ENCODE assay signal across 12 mouse cellular contexts in genomic region chr8:84797256-84797797, GRCm38 (mm10). TPM values are rescaled to one million over a fixed set of nuclear protein-coding genes. Genes with fewer than 3 reads are reported as not detected.
DNase-seq lines count a peak whose midpoint lies in the region; ATAC-seq and TF ChIP-seq lines count a peak whose summit lies in the region.
"Had no signal": no experiment of that assay in that cellular context is flagged by ENCODE, and none has a peak within 500 bp of the region (broad histone marks: within the 10 kb centered on the region; RNA-seq: fewer than 3 reads in every experiment).

No protein-coding gene starts in this region.

- H3K9me3 ChIP-seq in forebrain, embryonic 13.5 days (replicated peaks) = no peaks in the 10 kb centered on the region
- H3K9me3 ChIP-seq in forebrain, embryonic 10.5 days = no peaks in the 10 kb centered on the region
- H3K9me3 ChIP-seq in hindbrain, postnatal 0 days (ENCODE audit: low read length) = no peaks in the 10 kb centered on the region
- H3K9me3 ChIP-seq: intestine, embryonic 15.5 days had no signal

- no peak for DNase-seq in forebrain, embryonic 10.5 days (ENCODE audit: extremely low spot score, low spot score)
- peak; percentile 40 to 48 for DNase-seq in layer of hippocampus, postnatal 10 days (ENCODE audit: low spot score in 2 of 2)
- DNase-seq in layer of hippocampus, postnatal 14 days (ENCODE audit: low spot score in 2 of 2) = no peak
- DNase-seq in cerebellum, postnatal 25 days = peak; percentile 31 to 41
- no peak for DNase-seq in hindbrain, postnatal 0 days (ENCODE audit: low spot score)
- no peak for DNase-seq in adrenal gland, postnatal 36 days
- DNase-seq: adrenal gland, postnatal 14 days; kidney, postnatal 4 days; lung, postnatal 10 days had no signal

- H3K36me3 ChIP-seq in forebrain, embryonic 13.5 days (ENCODE audit: poor library complexity, severe bottlenecking) = 0 out of 2 replicates have a peak, but pooled peaks cover 6% of the 10 kb centered on the region
- H3K36me3 ChIP-seq in forebrain, embryonic 10.5 days (replicated peaks) = no peaks in the 10 kb centered on the region; the same call in 1 of the 2 replicates
- no peaks in the 10 kb centered on the region for H3K36me3 ChIP-seq in hindbrain, postnatal 0 days (ENCODE audit: insufficient read depth, low read length)

- peaks cover 80% of the 10 kb centered on the region for H3K27me3 ChIP-seq in forebrain, embryonic 13.5 days
- peaks cover 97% of the 10 kb centered on the region for H3K27me3 ChIP-seq in forebrain, embryonic 10.5 days (ENCODE audit: poor library complexity, severe bottlenecking)
- H3K27me3 ChIP-seq in hindbrain, postnatal 0 days (ENCODE audit: insufficient read depth, low read length) = peaks cover 5% of the 10 kb centered on the region; the same call in 1 of the 2 replicates

- ATAC-seq in forebrain, embryonic 13.5 days = no peak
- no peak for ATAC-seq in hindbrain, postnatal 0 days
- no peak for ATAC-seq in erythroblast, adult 5-6 weeks (replicated peaks; ENCODE audit: low FRiP score, poor library complexity, severe bottlenecking)
- ATAC-seq: intestine, embryonic 15.5 days had no signal

- peak overlapping the region; percentile 98 for H3K9ac ChIP-seq in forebrain, embryonic 13.5 days
- peak overlapping the region; percentile 97; the same call in 1 of the 2 replicates for H3K9ac ChIP-seq in hindbrain, postnatal 0 days (replicated peaks; ENCODE audit: low read length)
- H3K9ac ChIP-seq: intestine, embryonic 15.5 days had no signal

- peaks cover 84% of the 10 kb centered on the region for H3K4me1 ChIP-seq in forebrain, embryonic 13.5 days
- H3K4me1 ChIP-seq in forebrain, embryonic 10.5 days = peaks cover 36% of the 10 kb centered on the region
- peaks cover 12% of the 10 kb centered on the region for H3K4me1 ChIP-seq in hindbrain, postnatal 0 days (ENCODE audit: insufficient read depth, low read length)

- TF ChIP-seq CTCF in hindbrain, postnatal 0 days (IDR thresholded peaks at IDR 0.05; ENCODE audit: low read depth) = no peak

- H3K4me2 ChIP-seq in forebrain, embryonic 13.5 days = peak overlapping the region; percentile 78
- peak overlapping the region; percentile 80 for H3K4me2 ChIP-seq in hindbrain, postnatal 0 days (ENCODE audit: low read depth, low read length)

- peak overlapping the region; percentile 86 for H3K27ac ChIP-seq in forebrain, embryonic 13.5 days
- H3K27ac ChIP-seq in forebrain, embryonic 10.5 days = no peak overlapping the region
- H3K27ac ChIP-seq in hindbrain, postnatal 0 days = peak overlapping the region; percentile 93
- H3K27ac ChIP-seq: intestine, embryonic 15.5 days had no signal

- H3K4me3 ChIP-seq in forebrain, embryonic 13.5 days = peak overlapping the region; percentile 81
- H3K4me3 ChIP-seq in forebrain, embryonic 10.5 days = no peak overlapping the region; the same call in 1 of the 2 replicates
- H3K4me3 ChIP-seq in hindbrain, postnatal 0 days (ENCODE audit: low read length) = peak overlapping the region; percentile 83; the same call in 1 of the 2 replicates
- H3K4me3 ChIP-seq: intestine, embryonic 15.5 days had no signal

- 72% methylated on average over 15 of the region's 15 CpGs for WGBS in forebrain, embryonic 13.5 days
- WGBS in forebrain, embryonic 10.5 days = 74% methylated on average over 15 of the region's 15 CpGs
- WGBS in hindbrain, postnatal 0 days = 62% methylated on average over 15 of the region's 15 CpGs

RNA-seq across cellular contexts. Expression of gene Nfix, which starts 2.8 kb away (rescaled TPM):
- 127 and 145 TPM in 2 replicates for polyA plus RNA-seq in forebrain, embryonic 13.5 days (2015; fragmentation: Nextera tagmentation; extraction: Ambion mirVana)
- polyA plus RNA-seq in forebrain, embryonic 10.5 days (2016; fragmentation: Nextera tagmentation; extraction: Ambion mirVana) = 0.46 and 1.8 TPM in 2 replicates
- 100 to 1,000 TPM; 607 to 678 TPM for total RNA-seq in layer of hippocampus, postnatal 10 days (2021)
- 100 to 1,000 TPM; 519 to 562 TPM for total RNA-seq in layer of hippocampus, postnatal 14 days (2021)
- 90.4 and 92.5 TPM in 2 replicates for total RNA-seq in hindbrain, postnatal 0 days (2014; rRNA removed)
- 123 and 126 TPM in 2 replicates for polyA plus RNA-seq in hindbrain, postnatal 0 days (2015; fragmentation: Nextera tagmentation; extraction: Ambion mirVana)
- 19.0 and 24.5 TPM in 2 replicates for total RNA-seq in erythroblast, adult 5-6 weeks (2015; ENCODE audit: low replicate concordance)
- 7.9 and 14.1 TPM in 2 replicates for total RNA-seq in erythroblast, adult 5-6 weeks (2017; ENCODE audit: low replicate concordance)
- total RNA-seq in adrenal gland, postnatal 36 days (2021) = 100 to 1,000 TPM in 1 of 2 experiments, 10 to 100 TPM in 1; 99.9 to 108 TPM

RNA-seq across cellular contexts. Expression of gene Dand5, which starts 25.3 kb away (rescaled TPM):
- polyA plus RNA-seq in forebrain, embryonic 13.5 days (2015; fragmentation: Nextera tagmentation; extraction: Ambion mirVana) = 7.3 and 8.2 TPM in 2 replicates
- polyA plus RNA-seq in forebrain, embryonic 10.5 days (2016; fragmentation: Nextera tagmentation; extraction: Ambion mirVana) = 2.9 and 3.5 TPM in 2 replicates
- total RNA-seq in layer of hippocampus, postnatal 10 days (2021) = 1 to 10 TPM; 6.7 to 7.4 TPM
- total RNA-seq in layer of hippocampus, postnatal 14 days (2021) = 1 to 10 TPM; 7.4 to 8.6 TPM
- total RNA-seq in hindbrain, postnatal 0 days (2014; rRNA removed) = 6.6 and 7.2 TPM in 2 replicates
- 12.3 and 12.5 TPM in 2 replicates for polyA plus RNA-seq in hindbrain, postnatal 0 days (2015; fragmentation: Nextera tagmentation; extraction: Ambion mirVana)
- total RNA-seq in erythroblast, adult 5-6 weeks (2015; ENCODE audit: low replicate concordance) = 2.3 TPM in 1 of 2 replicates, not detected in the other
- total RNA-seq in erythroblast, adult 5-6 weeks (2017; ENCODE audit: low replicate concordance) = 2.3 and 3.9 TPM in 2 replicates
- total RNA-seq in adrenal gland, postnatal 36 days (2021) = 1 to 10 TPM; 9.1 to 10.0 TPM

RNA-seq across cellular contexts. Expression of gene Gadd45gip1, which starts 34.0 kb away (rescaled TPM):
- polyA plus RNA-seq in forebrain, embryonic 13.5 days (2015; fragmentation: Nextera tagmentation; extraction: Ambion mirVana) = 42.6 and 47.0 TPM in 2 replicates
- polyA plus RNA-seq in forebrain, embryonic 10.5 days (2016; fragmentation: Nextera tagmentation; extraction: Ambion mirVana) = 49.1 and 49.6 TPM in 2 replicates
- total RNA-seq in layer of hippocampus, postnatal 10 days (2021) = 10 to 100 TPM; 18.6 to 19.8 TPM
- total RNA-seq in layer of hippocampus, postnatal 14 days (2021) = 10 to 100 TPM; 19.4 to 20.4 TPM
- total RNA-seq in hindbrain, postnatal 0 days (2014; rRNA removed) = 33.0 and 34.1 TPM in 2 replicates
- 43.4 and 45.3 TPM in 2 replicates for polyA plus RNA-seq in hindbrain, postnatal 0 days (2015; fragmentation: Nextera tagmentation; extraction: Ambion mirVana)
- total RNA-seq in erythroblast, adult 5-6 weeks (2015; ENCODE audit: low replicate concordance) = 4.4 and 5.9 TPM in 2 replicates
- total RNA-seq in erythroblast, adult 5-6 weeks (2017; ENCODE audit: low replicate concordance) = 7.4 and 7.7 TPM in 2 replicates
- 10 to 100 TPM; 63.3 to 70.5 TPM for total RNA-seq in adrenal gland, postnatal 36 days (2021)

RNA-seq across cellular contexts. Expression of gene Rad23a, which starts 43.1 kb away (rescaled TPM):
- polyA plus RNA-seq in forebrain, embryonic 13.5 days (2015; fragmentation: Nextera tagmentation; extraction: Ambion mirVana) = 93.9 and 114 TPM in 2 replicates
- 130 and 137 TPM in 2 replicates for polyA plus RNA-seq in forebrain, embryonic 10.5 days (2016; fragmentation: Nextera tagmentation; extraction: Ambion mirVana)
- 10 to 100 TPM; 55.5 to 64.9 TPM for total RNA-seq in layer of hippocampus, postnatal 10 days (2021)
- 10 to 100 TPM; 59.4 to 64.8 TPM for total RNA-seq in layer of hippocampus, postnatal 14 days (2021)
- 62.5 and 68.1 TPM in 2 replicates for total RNA-seq in hindbrain, postnatal 0 days (2014; rRNA removed)
- polyA plus RNA-seq in hindbrain, postnatal 0 days (2015; fragmentation: Nextera tagmentation; extraction: Ambion mirVana) = 90.6 and 98.0 TPM in 2 replicates
- 379 and 406 TPM in 2 replicates for total RNA-seq in erythroblast, adult 5-6 weeks (2015; ENCODE audit: low replicate concordance)
- 572 and 669 TPM in 2 replicates for total RNA-seq in erythroblast, adult 5-6 weeks (2017; ENCODE audit: low replicate concordance)
- total RNA-seq in adrenal gland, postnatal 36 days (2021) = 100 to 1,000 TPM; 116 to 119 TPM

RNA-seq across cellular contexts. Expression of gene Calr, which starts 49.4 kb away (rescaled TPM):
- 549 and 569 TPM in 2 replicates for polyA plus RNA-seq in forebrain, embryonic 13.5 days (2015; fragmentation: Nextera tagmentation; extraction: Ambion mirVana)
- polyA plus RNA-seq in forebrain, embryonic 10.5 days (2016; fragmentation: Nextera tagmentation; extraction: Ambion mirVana) = 735 and 764 TPM in 2 replicates
- total RNA-seq in layer of hippocampus, postnatal 10 days (2021) = 100 to 1,000 TPM; 444 to 464 TPM
- 100 to 1,000 TPM; 453 to 590 TPM for total RNA-seq in layer of hippocampus, postnatal 14 days (2021)
- total RNA-seq in hindbrain, postnatal 0 days (2014; rRNA removed) = 350 and 359 TPM in 2 replicates
- 418 and 457 TPM in 2 replicates for polyA plus RNA-seq in hindbrain, postnatal 0 days (2015; fragmentation: Nextera tagmentation; extraction: Ambion mirVana)
- total RNA-seq in erythroblast, adult 5-6 weeks (2015; ENCODE audit: low replicate concordance) = 255 and 289 TPM in 2 replicates
- total RNA-seq in erythroblast, adult 5-6 weeks (2017; ENCODE audit: low replicate concordance) = 800 and 908 TPM in 2 replicates
- total RNA-seq in adrenal gland, postnatal 36 days (2021) = 100 to 1,000 TPM; 569 to 727 TPM

Comparison
In these comparisons a context has a peak if more than half of its experiments do, and no peak if none do; other contexts are left out.
1. DNase-seq: peak in layer of hippocampus, postnatal 10 days (2 of 2) and cerebellum, postnatal 25 days (2 of 2); none in forebrain, embryonic 10.5 days (single experiment), layer of hippocampus, postnatal 14 days (0 of 2), hindbrain, postnatal 0 days (single experiment) and adrenal gland, postnatal 36 days (0 of 2).